Mouse (Mus musculus) testis, adult 2 months (tissue): Measurements from ENCODE around the gene Vmn1r95. TPM values are rescaled to one million over a fixed set of nuclear protein-coding genes. Genes with fewer than 3 reads are reported as not detected.
"Not testable (repeated sequence)": the region's sequence is repeated elsewhere in the genome, so short reads cannot be mapped to it uniquely, and the experiment has no call there.

Experiments
- H3K27ac ChIP-seq: fragments of 200-500 bp; 2 replicates; pipeline ENCODE4 v1.5.1; 2012; ENCODE audit warnings: low read depth, low read length; ENCODE audit not compliant: control insufficient read depth, insufficient read depth
- H3K27me3 ChIP-seq: fragments of 200-500 bp; 2 replicates; pipeline ENCODE4 v1.6.1; 2012; ENCODE audit warnings: mild to moderate bottlenecking, low read length, moderate library complexity; ENCODE audit not compliant: control insufficient read depth, insufficient read depth
- H3K36me3 ChIP-seq: fragments of 200-500 bp; 2 replicates; pipeline ENCODE4 v1.6.1; 2012; ENCODE audit warnings: mild to moderate bottlenecking, low read length; ENCODE audit not compliant: control insufficient read depth, insufficient read depth
- H3K4me1 ChIP-seq: fragments of 200-500 bp; 2 replicates; pipeline ENCODE4 v1.6.1; 2012; ENCODE audit warnings: low read length; ENCODE audit not compliant: control insufficient read depth, insufficient read depth
- H3K4me3 ChIP-seq: fragments of 200-500 bp; 2 replicates; pipeline ENCODE4 v1.5.1; 2012; ENCODE audit warnings: low read depth, mild to moderate bottlenecking, low read length, moderate library complexity, mixed read lengths; ENCODE audit not compliant: control insufficient read depth
- polyA plus RNA-seq: library from polyadenylated mRNA; depleted of rRNA; stranded (reverse); fragments of >200 nt; gene quantifications from 2 replicates; pipeline ENCODE4 v1.2.3, GENCODE M21; 2012; rRNA removed

Gene Vmn1r95
- polyA plus RNA-seq = not detected in 2 replicates

- H3K27ac ChIP-seq, H3K36me3 ChIP-seq, H3K4me1 ChIP-seq, H3K27me3 ChIP-seq, H3K4me3 ChIP-seq: not testable (repeated sequence)
These were observed at the start of gene Vmn1r95 for GRCm38 (mm10) chr7:20193410-20193809. Vmn1r95 (plus strand) TSS chr7:20193710.

GRCm38 (mm10) chr7:20168277-20168676 lies 25.2 kb upstream of the Vmn1r95 start, which contains the start of gene Vmn1r94:
Vmn1r94 (minus strand) TSS chr7:20168377.
- H3K4me1 ChIP-seq, H3K27me3 ChIP-seq, H3K36me3 ChIP-seq, H3K4me3 ChIP-seq, H3K27ac ChIP-seq: not testable (repeated sequence)

GRCm38 (mm10) chr7:20205507-20205906 lies 12.0 kb downstream of the Vmn1r95 start, which contains the start of gene Gm6164:
Gm6164 (minus strand) TSS chr7:20205607.
- not testable (repeated sequence) for H3K4me3 ChIP-seq, H3K36me3 ChIP-seq, H3K4me1 ChIP-seq, H3K27me3 ChIP-seq, H3K27ac ChIP-seq

- not testable (repeated sequence) for H3K27ac ChIP-seq, H3K4me1 ChIP-seq, H3K36me3 ChIP-seq, H3K27me3 ChIP-seq, H3K4me3 ChIP-seq
These were observed 40.2 kb downstream of the Vmn1r95 start, which contains the start of gene Gm4498 for GRCm38 (mm10) chr7:20233728-20234127. Gm4498 (minus strand) TSS chr7:20233828.

Other genes starting within 250 kb of the Vmn1r95 start
- gene Igsf23, start 243.0 kb upstream of the Vmn1r95 start, polyA plus RNA-seq = 0.30 and 0.36 TPM in 2 replicates
- gene Ceacam20, start 228.3 kb upstream of the Vmn1r95 start, polyA plus RNA-seq = 1.6 and 1.7 TPM in 2 replicates
- gene Nlrp9b, start 202.2 kb upstream of the Vmn1r95 start, polyA plus RNA-seq = 0.17 and 0.35 TPM in 2 replicates
- not detected in 2 replicates for gene Vmn1r91, start 94.0 kb upstream of the Vmn1r95 start, polyA plus RNA-seq
- not detected in 2 replicates for gene Gm16442, start 71.1 kb upstream of the Vmn1r95 start, polyA plus RNA-seq
- not detected in 2 replicates for gene Vmn1r93, start 54.6 kb upstream of the Vmn1r95 start, polyA plus RNA-seq
- not detected in 2 replicates for gene Vmn1r94, start 25.3 kb upstream of the Vmn1r95 start, polyA plus RNA-seq
- gene Gm6164, start 11.9 kb downstream of the Vmn1r95 start, polyA plus RNA-seq = not detected in 2 replicates
- gene Gm4498, start 40.1 kb downstream of the Vmn1r95 start, polyA plus RNA-seq = not detected in 2 replicates
- 0.07 and 0.18 TPM in 2 replicates for gene Gm5890, start 69.1 kb downstream of the Vmn1r95 start, polyA plus RNA-seq
- not detected in 2 replicates for gene Gm4133, start 140.4 kb downstream of the Vmn1r95 start, polyA plus RNA-seq
- gene Gm5728, start 181.7 kb downstream of the Vmn1r95 start, polyA plus RNA-seq = not detected in 2 replicates
- not detected in 2 replicates for gene Vmn1r100, start 224.2 kb downstream of the Vmn1r95 start, polyA plus RNA-seq
- not detected in 2 replicates for gene Vmn1r101, start 248.9 kb downstream of the Vmn1r95 start, polyA plus RNA-seq